Mouse (Mus musculus) right cerebral cortex, postnatal 4 days (tissue): Measurements from ENCODE around the gene Camsap1.
A peak's percentile ranks its signal among the peaks of the same experiment; 100 is the strongest.

ENCODE experiments used
- DNase-seq: peaks from one replicate; pipeline ENCODE4 v3.0.0-alpha.2; 2022

Gene Camsap1

GRCm38 (mm10) chr2:25879061-25879460, 104.0 kb downstream of the Camsap1 start:
- DNase-seq: no peak

GRCm38 (mm10) chr2:25878516-25878915, 104.6 kb downstream of the Camsap1 start:
- no peak for DNase-seq

- peak; percentile 53 for DNase-seq
Observed at GRCm38 (mm10) chr2:25877736-25878268, 105.3 kb downstream of the Camsap1 start.

- no peak for DNase-seq
Observed at GRCm38 (mm10) chr2:25877250-25877735, 105.8 kb downstream of the Camsap1 start.
